29 mouse cellular contexts compared by ENCODE assay signal in the genomic region with DNA sequence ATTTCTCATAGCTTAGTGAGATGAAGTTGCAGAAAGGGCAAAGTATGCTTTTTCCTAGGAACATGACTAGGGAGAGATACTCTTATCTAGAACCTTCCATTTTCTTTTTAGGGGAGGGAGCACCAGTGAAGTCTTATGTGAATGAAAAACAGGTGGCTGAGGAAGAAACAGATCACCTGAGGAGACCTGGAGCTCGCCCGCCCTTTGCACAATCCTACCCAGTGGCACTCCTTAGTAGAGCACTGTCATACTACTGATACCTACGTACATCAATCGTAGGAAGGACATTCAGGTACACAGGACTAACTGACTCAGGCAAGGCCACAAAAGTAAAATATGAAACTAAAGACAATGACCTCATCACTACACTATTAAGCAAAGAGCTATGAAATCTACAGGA.
"Had no signal": no experiment of that assay in that cellular context is flagged by ENCODE, and none has a peak within 500 bp of the region (broad histone marks: within the 10 kb centered on the region; RNA-seq: fewer than 3 reads in every experiment).

No protein-coding gene starts in this region.

- H3K4me2 ChIP-seq: embryonic facial prominence, embryonic 12.5 days; embryonic facial prominence, embryonic 13.5 days; embryonic facial prominence, embryonic 15.5 days; forebrain, embryonic 12.5 days; forebrain, embryonic 13.5 days; forebrain, embryonic 15.5 days had no signal

- H3K4me3 ChIP-seq: embryonic facial prominence, embryonic 10.5 days; embryonic facial prominence, embryonic 12.5 days; embryonic facial prominence, embryonic 13.5 days; embryonic facial prominence, embryonic 15.5 days; erythroblast, embryonic 14.5 days; forebrain, embryonic 10.5 days; forebrain, embryonic 12.5 days; forebrain, embryonic 13.5 days; forebrain, embryonic 15.5 days; gastrocnemius, adult 2 months; heart, adult 2 months had no signal

- H3K4me1 ChIP-seq: embryonic facial prominence, embryonic 10.5 days; embryonic facial prominence, embryonic 12.5 days; embryonic facial prominence, embryonic 13.5 days; embryonic facial prominence, embryonic 15.5 days; forebrain, embryonic 10.5 days; forebrain, embryonic 12.5 days; forebrain, embryonic 13.5 days; forebrain, embryonic 15.5 days had no signal

- H3K9ac ChIP-seq: embryonic facial prominence, embryonic 12.5 days; embryonic facial prominence, embryonic 13.5 days; embryonic facial prominence, embryonic 15.5 days; forebrain, embryonic 12.5 days; forebrain, embryonic 13.5 days; forebrain, embryonic 15.5 days; forebrain, postnatal 0 days had no signal

- H3K27me3 ChIP-seq: embryonic facial prominence, embryonic 12.5 days; embryonic facial prominence, embryonic 13.5 days; embryonic facial prominence, embryonic 15.5 days; forebrain, embryonic 12.5 days; forebrain, embryonic 13.5 days; forebrain, embryonic 15.5 days had no signal

- H3K27ac ChIP-seq: embryonic facial prominence, embryonic 10.5 days; embryonic facial prominence, embryonic 12.5 days; embryonic facial prominence, embryonic 13.5 days; embryonic facial prominence, embryonic 15.5 days; forebrain, embryonic 10.5 days; forebrain, embryonic 12.5 days; forebrain, embryonic 13.5 days; forebrain, embryonic 15.5 days; gastrocnemius, adult 2 months; heart, adult 2 months had no signal

- ATAC-seq: forebrain, embryonic 13.5 days; forebrain, embryonic 14.5 days; forebrain, embryonic 15.5 days; forebrain, embryonic 16.5 days; forebrain, postnatal 0 days had no signal

- H3K36me3 ChIP-seq: forebrain, embryonic 15.5 days had no signal

- DNase-seq: cerebellum, adult 2 months; cerebellum, adult 8-10 months; cerebellum, adult 9-10 months; cerebellum, adult 9-11 months; cerebellum, postnatal 10 days; cerebellum, postnatal 14 days; cerebellum, postnatal 25 days; cerebellum, postnatal 36 days; embryo, embryonic 11 days; forebrain, postnatal 0 days; gastrocnemius, adult 2 months; gastrocnemius, postnatal 10 days; gastrocnemius, postnatal 14 days; gastrocnemius, postnatal 25 days; gastrocnemius, postnatal 36 days; heart, adult 11 months; heart, adult 18-20 months; heart, adult 2 months had no signal

- H3K9me3 ChIP-seq: embryonic facial prominence, embryonic 10.5 days; embryonic facial prominence, embryonic 12.5 days; embryonic facial prominence, embryonic 13.5 days; embryonic facial prominence, embryonic 15.5 days; forebrain, embryonic 10.5 days; forebrain, embryonic 12.5 days; forebrain, embryonic 13.5 days; forebrain, embryonic 15.5 days had no signal
